Mouse (Mus musculus) stomach, embryonic 16.5 days (tissue): ENCODE measurements around the gene Trem2. TPM values are rescaled to one million over a fixed set of nuclear protein-coding genes. Genes with fewer than 3 reads are reported as not detected.

ENCODE experiments used
- ATAC-seq: fragments of 200-750 bp; cut with Nextera tagmentation; 2 replicates; pipeline ENCODE4 v1.8.0; 2017; ENCODE audit warnings: moderate number of reproducible peaks, moderate TSS enrichment; ENCODE audit not compliant: insufficient read depth, low FRiP score
- H3K27ac ChIP-seq: fragments of 300-500 bp; sonication (generic); 2 replicates; pipeline ENCODE4 v1.5.1; 2014; ENCODE audit warnings: low read length
- H3K27me3 ChIP-seq: fragments of 300-500 bp; sonication (generic); 2 replicates; pipeline ENCODE4 v1.6.1; 2014; ENCODE audit warnings: low read length, control low read depth, mixed read lengths; ENCODE audit not compliant: control insufficient read depth, insufficient read depth
- H3K36me3 ChIP-seq: fragments of 300-500 bp; sonication (generic); 2 replicates; pipeline ENCODE4 v1.6.1; 2014; ENCODE audit warnings: low read length; ENCODE audit not compliant: control insufficient read depth, insufficient read depth
- H3K4me1 ChIP-seq: fragments of 300-500 bp; sonication (generic); 2 replicates; pipeline ENCODE4 v1.6.1; 2014; ENCODE audit warnings: low read length, control low read depth, mixed read lengths; ENCODE audit not compliant: control insufficient read depth, insufficient read depth
- H3K4me2 ChIP-seq: fragments of 300-500 bp; sonication (generic); 2 replicates; pipeline ENCODE4 v1.6.1; 2014; ENCODE audit warnings: low read depth, low read length, mixed read lengths
- H3K4me3 ChIP-seq: fragments of 300-500 bp; sonication (generic); replicated peaks from 2 replicates; pipeline ENCODE4 v1.5.1; 2014; ENCODE audit warnings: mild to moderate bottlenecking, low read length
- H3K9ac ChIP-seq: fragments of 300-500 bp; sonication (generic); 2 replicates; pipeline ENCODE4 v1.6.1; 2014; ENCODE audit warnings: low read length
- H3K9me3 ChIP-seq: fragments of 300-500 bp; sonication (generic); replicated peaks from 2 replicates; pipeline ENCODE4 v1.6.1; 2016; ENCODE audit warnings: low read length, control low read depth; ENCODE audit not compliant: control insufficient read depth
- WGBS: fragments of 180-500 bp; shearing (Covaris S2); extraction: QIAGEN DNeasy Blood & Tissue Kit; methylation state at CpG from one replicate; pipeline ENCODE4 v1.1.7; 2014; 5-methylcytosine and 5-hydroxymethylcytosine counted together
- polyA plus RNA-seq: library from polyadenylated mRNA; unstranded; fragments of >200 nt; fragmentation: Nextera tagmentation; extraction: Ambion mirVana; gene quantifications from 2 replicates; pipeline ENCODE4 v1.2.1, GENCODE M21; 2015

Gene Trem2
- polyA plus RNA-seq, 1 experiment from 2014 or later, result 3.5 TPM

DNA sequence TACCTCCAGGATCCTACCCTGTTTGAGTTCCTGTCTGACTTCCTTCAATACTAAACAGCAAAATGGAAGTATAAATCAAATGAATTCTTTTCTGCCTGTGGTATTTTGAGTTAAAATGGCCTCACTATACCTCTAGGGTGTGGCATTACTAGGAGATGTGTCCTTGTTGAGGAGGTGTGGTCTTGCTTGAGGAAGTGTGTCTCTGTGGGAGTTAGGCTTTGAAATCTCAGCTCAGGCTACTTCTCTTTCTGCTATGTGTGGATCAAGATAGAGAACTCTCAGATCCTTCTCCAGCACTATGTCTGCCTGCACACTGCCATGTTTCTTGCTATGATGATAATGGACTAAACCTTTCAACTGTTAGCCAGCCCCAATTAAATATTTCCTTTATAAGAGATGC lies 32.8 kb downstream of the Trem2 start:
- H3K9ac ChIP-seq, result no peak overlapping the region
- no peak for ATAC-seq
- H3K36me3 ChIP-seq, result no peaks in the 10 kb centered on the region
- no peak overlapping the region for H3K4me2 ChIP-seq
- no peak overlapping the region for H3K27ac ChIP-seq
- H3K4me1 ChIP-seq, result no peaks in the 10 kb centered on the region
- no peaks in the 10 kb centered on the region for H3K27me3 ChIP-seq
- H3K9me3 ChIP-seq, result no peaks in the 10 kb centered on the region
- H3K4me3 ChIP-seq, result no peak overlapping the region

DNA sequence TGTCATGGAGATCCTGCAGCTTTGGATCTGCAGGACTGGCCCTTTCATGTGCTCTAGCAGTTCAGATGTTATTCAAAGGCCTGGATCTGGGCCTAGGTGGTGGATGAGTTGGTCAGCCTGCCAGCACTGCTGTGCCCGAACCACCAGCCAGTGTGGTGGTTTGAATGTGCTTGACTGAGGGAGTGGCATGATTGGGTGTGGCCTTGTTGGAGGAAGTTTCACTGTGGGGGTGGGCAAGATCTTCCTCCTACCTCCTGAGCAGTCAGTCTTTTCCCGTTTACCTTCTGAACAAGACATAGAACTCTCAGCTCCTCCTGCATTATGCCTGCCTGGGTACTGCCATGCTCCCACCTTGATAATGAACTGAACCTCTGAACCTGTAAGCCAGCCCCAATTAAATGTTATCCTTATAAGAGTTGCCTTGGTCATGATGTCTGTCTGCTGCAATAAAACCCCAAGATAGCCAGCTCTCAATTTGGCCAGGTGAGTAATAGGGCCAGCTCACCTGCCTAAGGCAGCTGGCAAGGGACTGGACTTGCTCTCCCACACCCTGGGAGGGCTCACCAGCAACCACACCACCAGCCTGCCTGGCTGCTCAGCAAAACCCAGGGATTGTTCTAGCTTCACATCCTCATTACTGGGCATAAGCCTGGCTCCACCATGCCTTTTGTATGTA lies 39.7 kb downstream of the Trem2 start:
- no peaks in the 10 kb centered on the region for H3K4me1 ChIP-seq
- WGBS, result 60% methylated on average over 2 of the region's 2 CpGs
- no peak overlapping the region for H3K27ac ChIP-seq
- no peaks in the 10 kb centered on the region for H3K27me3 ChIP-seq
- H3K9ac ChIP-seq, result no peak overlapping the region
- no peak overlapping the region for H3K4me3 ChIP-seq
- H3K9me3 ChIP-seq, result no peaks in the 10 kb centered on the region
- peaks cover 20% of the 10 kb centered on the region for H3K36me3 ChIP-seq
- no peak for ATAC-seq
- no peak overlapping the region for H3K4me2 ChIP-seq

DNA sequence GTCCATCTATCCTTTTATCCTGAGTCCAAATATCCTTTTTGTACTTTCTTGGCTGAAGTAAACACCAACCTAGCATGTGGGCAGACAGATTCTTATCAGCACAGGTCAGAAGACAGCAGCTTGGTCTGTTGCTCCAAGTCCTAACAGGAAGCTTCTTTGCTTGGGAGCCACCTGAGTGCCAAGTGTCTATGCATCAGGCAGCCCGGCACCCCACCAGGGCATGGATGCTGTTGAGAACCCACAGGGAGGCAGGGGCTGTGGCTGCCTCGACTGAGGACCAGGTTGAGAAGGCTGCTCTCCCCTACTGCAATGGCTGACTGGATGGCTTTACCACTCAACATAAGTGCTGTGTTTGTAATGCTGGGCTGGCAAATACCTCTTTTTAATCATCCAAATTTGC lies 42.5 kb downstream of the Trem2 start:
- Histone ChIP-seq H3K9me3 (no peaks in the 10 kb centered on the region), H3K9ac (no peak overlapping the region), H3K4me3 (no peak overlapping the region), H3K36me3 (peaks cover 43% of the 10 kb centered on the region), H3K4me2 (no peak overlapping the region), H3K27ac (no peak overlapping the region), H3K27me3 (no peaks in the 10 kb centered on the region), H3K4me1 (no peaks in the 10 kb centered on the region)
- ATAC-seq, result no peak
- 85% methylated on average over 2 of the region's 2 CpGs for WGBS

DNA sequence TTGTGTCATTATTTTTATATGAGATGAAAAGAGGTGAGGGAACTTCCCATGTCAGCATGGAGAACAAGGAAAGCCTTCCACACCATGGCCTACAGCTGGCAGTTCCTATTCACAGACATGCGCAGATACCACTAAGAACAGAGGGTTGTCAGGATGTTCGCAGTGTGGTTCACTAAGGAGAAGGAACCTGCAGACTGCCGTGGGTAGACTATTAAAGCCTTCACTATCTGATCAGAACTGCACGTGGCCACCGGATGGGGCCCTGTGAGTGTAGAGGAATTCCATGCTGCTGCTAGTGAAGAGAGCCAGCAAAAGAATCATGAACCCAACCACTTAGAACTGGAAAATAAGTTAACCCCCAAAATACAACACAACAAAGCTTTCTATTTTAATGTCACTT lies 43.2 kb downstream of the Trem2 start:
- Histone ChIP-seq H3K27me3 (no peaks in the 10 kb centered on the region), H3K4me3 (no peak overlapping the region), H3K36me3 (peaks cover 43% of the 10 kb centered on the region), H3K4me2 (no peak overlapping the region), H3K27ac (no peak overlapping the region), H3K4me1 (no peaks in the 10 kb centered on the region), H3K9me3 (no peaks in the 10 kb centered on the region), H3K9ac (no peak overlapping the region)
- no peak for ATAC-seq
- WGBS, result 87% methylated on average over 5 of the region's 5 CpGs

DNA sequence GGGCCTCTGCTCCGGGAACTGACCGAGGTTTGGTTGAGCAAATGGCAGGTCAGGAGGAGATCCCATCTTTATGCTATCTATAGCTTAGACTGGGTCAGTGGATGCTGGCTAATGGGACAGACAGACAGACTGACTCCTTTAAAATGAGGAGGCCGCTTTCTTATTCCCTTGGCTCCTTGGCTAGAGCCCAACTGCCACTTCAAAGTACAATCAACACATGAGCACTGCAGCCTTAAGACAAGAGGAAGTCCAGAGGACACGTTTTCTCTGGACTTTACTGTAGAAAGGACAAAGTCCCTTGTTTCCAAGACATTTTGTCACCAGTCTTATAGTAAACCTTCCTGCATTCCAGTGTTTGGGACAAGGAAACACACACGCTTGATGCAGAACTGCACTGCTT lies 45.2 kb downstream of the Trem2 start:
- peaks cover 54% of the 10 kb centered on the region for H3K36me3 ChIP-seq
- WGBS, result 90% methylated on average over 5 of the region's 5 CpGs

DNA sequence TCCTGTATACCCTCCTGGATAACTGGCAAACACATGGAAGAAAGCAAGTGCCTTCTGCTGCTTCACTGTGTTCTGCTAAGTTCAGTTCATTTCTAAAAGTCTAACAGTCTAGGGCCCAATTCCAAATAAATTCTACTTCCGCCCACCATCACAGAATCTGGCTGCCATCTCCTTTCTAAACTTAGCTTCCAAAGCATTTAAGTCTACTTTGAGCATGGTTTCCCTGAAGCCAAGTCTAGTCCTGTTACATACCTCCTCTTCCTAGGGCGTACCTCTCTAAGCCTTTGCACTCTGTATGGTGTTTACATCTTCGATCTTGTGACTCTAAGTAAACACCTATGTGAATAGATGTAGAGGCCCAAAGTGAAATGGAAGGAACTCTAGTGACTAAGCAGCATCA lies 46.4 kb downstream of the Trem2 start:
- Histone ChIP-seq H3K9me3 (no peaks in the 10 kb centered on the region), H3K4me2 (no peak overlapping the region), H3K4me3 (no peak overlapping the region), H3K9ac (no peak overlapping the region), H3K27ac (no peak overlapping the region), H3K27me3 (no peaks in the 10 kb centered on the region), H3K36me3 (peaks cover 54% of the 10 kb centered on the region), H3K4me1 (no peaks in the 10 kb centered on the region)
- no peak for ATAC-seq
- 87% methylated on average over 3 of the region's 3 CpGs for WGBS

More for the DNA sequence above, 45.2 kb downstream of the Trem2 start:
- Histone ChIP-seq H3K4me2 (no peak overlapping the region), H3K4me1 (no peaks in the 10 kb centered on the region), H3K4me3 (no peak overlapping the region), H3K27me3 (no peaks in the 10 kb centered on the region), H3K27ac (no peak overlapping the region), H3K9me3 (no peaks in the 10 kb centered on the region), H3K9ac (no peak overlapping the region)
- no peak for ATAC-seq

DNA sequence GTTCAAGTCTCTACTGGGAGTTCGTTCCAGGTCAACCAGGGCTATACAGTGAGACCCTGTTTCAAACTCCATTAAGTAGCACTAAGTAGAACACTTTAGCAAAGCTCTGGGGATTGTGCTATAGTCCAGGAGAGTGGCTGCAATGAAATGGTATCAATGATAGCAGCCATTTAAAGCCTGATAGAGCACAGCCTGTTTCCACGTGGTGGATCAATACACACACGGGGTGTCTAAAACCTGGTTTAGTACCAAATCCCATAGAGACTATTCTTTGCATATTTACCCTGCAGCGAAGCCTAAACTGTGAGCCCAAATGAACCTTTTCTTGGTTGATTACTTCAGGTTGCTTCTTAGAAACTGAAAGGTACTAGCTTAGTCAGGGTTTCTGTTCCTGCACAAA lies 55.5 kb downstream of the Trem2 start:
- 79% methylated on average over 4 of the region's 4 CpGs for WGBS
- no peaks in the 10 kb centered on the region for H3K27me3 ChIP-seq
- H3K4me2 ChIP-seq, result no peak overlapping the region
- no peak for ATAC-seq
- no peak overlapping the region for H3K27ac ChIP-seq
- H3K4me3 ChIP-seq, result no peak overlapping the region
- H3K9ac ChIP-seq, result no peak overlapping the region
- no peaks in the 10 kb centered on the region for H3K9me3 ChIP-seq
- peaks cover 4% of the 10 kb centered on the region; the same call in 1 of the 2 replicates for H3K4me1 ChIP-seq
- peaks cover 12% of the 10 kb centered on the region; the same call in 1 of the 2 replicates for H3K36me3 ChIP-seq

DNA sequence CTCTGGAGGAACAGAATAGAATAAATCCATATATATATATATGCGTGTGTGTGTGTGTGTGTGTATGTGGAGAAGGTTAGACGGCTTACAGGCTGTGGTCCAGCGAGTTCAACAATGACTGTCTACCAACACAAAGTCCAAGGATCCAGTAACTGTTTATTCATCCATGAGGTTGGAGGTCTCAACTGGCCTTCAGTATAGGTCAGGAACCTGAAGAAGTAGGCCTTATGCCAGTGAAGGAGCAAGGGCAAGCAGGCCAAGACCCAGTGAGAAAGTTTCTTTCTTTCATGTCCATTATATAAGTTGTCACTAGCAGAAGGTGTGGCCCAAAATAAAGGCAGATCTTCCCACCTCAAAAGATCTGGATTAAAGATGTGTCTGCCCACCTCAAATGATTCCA lies 56.5 kb downstream of the Trem2 start:
- Histone ChIP-seq H3K4me2 (no peak overlapping the region), H3K4me1 (peaks cover 13% of the 10 kb centered on the region), H3K9me3 (no peaks in the 10 kb centered on the region), H3K27ac (no peak overlapping the region), H3K27me3 (no peaks in the 10 kb centered on the region), H3K36me3 (peaks cover 9% of the 10 kb centered on the region; the same call in 1 of the 2 replicates), H3K4me3 (no peak overlapping the region), H3K9ac (no peak overlapping the region)
- ATAC-seq, result no peak
- WGBS, result 92% methylated on average over 3 of the region's 3 CpGs
